Mouse (Mus musculus) liver, embryonic 11.5 days (tissue): ENCODE measurements at regions not wholly inside any gene's neighbourhood (a gene's known extent, or its start where the extent isn't known, plus 50 kb on each side); places are given as distances from the start of the nearest gene placed in this dataset.

Source experiments
- ATAC-seq: fragments of 200-750 bp; cut with Nextera tagmentation; replicated peaks from 2 replicates; pipeline ENCODE4 v1.8.0; 2017; ENCODE audit warnings: moderate number of reproducible peaks, mild to moderate bottlenecking, moderate TSS enrichment, moderate library complexity; ENCODE audit not compliant: low FRiP score
- DNase-seq: peaks from one replicate; pipeline ENCODE4 v3.0.0-alpha.2; 2017; ENCODE audit warnings: low spot score
- H3K27ac ChIP-seq: fragments of 300-500 bp; sonication (generic); 2 replicates; pipeline ENCODE4 v1.5.1; 2014; ENCODE audit warnings: mild to moderate bottlenecking, low read depth, low read length, control low read depth
- H3K27me3 ChIP-seq: fragments of 300-500 bp; sonication (generic); replicated peaks from 2 replicates; pipeline ENCODE4 v1.6.1; 2014; ENCODE audit warnings: low read length, mixed read lengths; ENCODE audit not compliant: control insufficient read depth, insufficient read depth
- H3K36me3 ChIP-seq: fragments of 300-500 bp; sonication (generic); 2 replicates; pipeline ENCODE4 v1.6.1; 2014; ENCODE audit warnings: mild to moderate bottlenecking, low read length, moderate library complexity, mixed read lengths; ENCODE audit not compliant: control insufficient read depth, insufficient read depth
- H3K4me1 ChIP-seq: fragments of 300-500 bp; sonication (generic); replicated peaks from 2 replicates; pipeline ENCODE4 v1.6.1; 2014; ENCODE audit warnings: low read length, mixed read lengths; ENCODE audit not compliant: control insufficient read depth, insufficient read depth
- H3K4me2 ChIP-seq: fragments of 300-500 bp; sonication (generic); 2 replicates; pipeline ENCODE4 v1.6.1; 2014; ENCODE audit warnings: mild to moderate bottlenecking, control low read depth, moderate library complexity
- H3K4me3 ChIP-seq: fragments of 300-500 bp; sonication (generic); 2 replicates; pipeline ENCODE4 v1.5.1; 2014; ENCODE audit warnings: low read depth, low read length, control low read depth
- H3K9ac ChIP-seq: fragments of 300-500 bp; sonication (generic); 2 replicates; pipeline ENCODE4 v1.6.1; 2014; ENCODE audit warnings: low read depth, low read length, control low read depth
- H3K9me3 ChIP-seq: fragments of 300-500 bp; sonication (generic); 2 replicates; pipeline ENCODE4 v1.6.1; 2016; ENCODE audit warnings: low read length, inconsistent platforms, mixed read lengths; ENCODE audit not compliant: control insufficient read depth
- WGBS: fragments of 180-500 bp; shearing (Covaris S2); extraction: QIAGEN DNeasy Blood & Tissue Kit; methylation state at CpG from one replicate; pipeline ENCODE4 v1.1.7; 2014; 5-methylcytosine and 5-hydroxymethylcytosine counted together

DNA sequence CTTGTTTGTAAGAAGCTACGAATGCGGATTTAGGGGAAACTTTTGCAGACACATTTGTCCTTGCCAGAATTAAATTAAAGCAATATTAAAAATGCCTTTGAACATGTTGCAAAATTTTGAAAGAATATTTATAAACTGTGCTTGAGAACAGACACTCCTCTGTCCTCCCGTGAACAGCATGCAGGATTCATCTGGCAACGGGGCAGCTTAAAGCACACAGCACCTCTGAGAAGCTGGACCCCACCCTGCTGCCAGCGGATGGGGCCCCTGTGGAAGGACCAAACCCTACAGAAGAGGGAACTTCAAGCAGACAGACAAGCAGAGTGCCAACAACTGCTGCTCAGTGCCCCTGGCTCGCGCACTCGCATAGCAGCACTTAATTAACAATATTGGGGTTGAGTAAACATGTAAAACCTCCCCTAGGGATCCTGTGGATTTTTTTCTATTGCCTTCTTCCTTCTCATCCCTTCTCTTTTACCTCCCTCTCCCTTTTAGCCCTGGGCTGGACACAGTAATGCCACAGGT, 226.6 kb downstream of the Irx1 start:
- no peaks in the 10 kb centered on the region for H3K36me3 ChIP-seq
- H3K9ac ChIP-seq: no peak overlapping the region
- 77% methylated on average over 8 of the region's 8 CpGs for WGBS
- no peak overlapping the region for H3K4me3 ChIP-seq
- ATAC-seq (no peak), DNase-seq (no peak)
- H3K9me3 ChIP-seq: no peaks in the 10 kb centered on the region
- H3K4me2 ChIP-seq: no peak overlapping the region
- H3K4me1 ChIP-seq: no peaks in the 10 kb centered on the region
- no peaks in the 10 kb centered on the region for H3K27me3 ChIP-seq
- no peak overlapping the region for H3K27ac ChIP-seq

DNA sequence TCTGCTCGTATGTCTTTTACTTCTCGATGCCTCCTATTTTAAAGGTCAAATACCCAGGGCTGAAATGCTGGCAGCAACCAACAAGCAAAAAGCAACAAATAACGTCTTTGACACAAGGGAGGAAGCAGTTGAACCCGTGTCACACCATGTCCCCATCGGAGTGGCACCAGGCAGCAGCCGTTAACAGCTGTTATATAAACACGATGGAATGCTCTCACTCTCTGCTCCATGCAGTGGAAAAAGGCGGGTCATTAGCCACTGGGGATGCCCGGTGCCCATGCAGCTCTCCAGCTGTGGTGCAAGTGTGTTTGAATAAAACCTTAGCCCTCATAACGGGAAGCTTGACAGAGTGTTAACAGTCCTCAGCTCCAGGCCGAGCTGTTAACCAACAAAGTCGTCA, 229.3 kb downstream of the Irx1 start:
- Histone ChIP-seq H3K27me3 (no peaks in the 10 kb centered on the region), H3K9me3 (no peaks in the 10 kb centered on the region), H3K27ac (no peak overlapping the region), H3K4me1 (no peaks in the 10 kb centered on the region), H3K4me2 (no peak overlapping the region), H3K4me3 (no peak overlapping the region), H3K9ac (no peak overlapping the region), H3K36me3 (no peaks in the 10 kb centered on the region)
- ATAC-seq (no peak), DNase-seq (no peak)
- WGBS: 54% methylated on average over 12 of the region's 12 CpGs

DNA sequence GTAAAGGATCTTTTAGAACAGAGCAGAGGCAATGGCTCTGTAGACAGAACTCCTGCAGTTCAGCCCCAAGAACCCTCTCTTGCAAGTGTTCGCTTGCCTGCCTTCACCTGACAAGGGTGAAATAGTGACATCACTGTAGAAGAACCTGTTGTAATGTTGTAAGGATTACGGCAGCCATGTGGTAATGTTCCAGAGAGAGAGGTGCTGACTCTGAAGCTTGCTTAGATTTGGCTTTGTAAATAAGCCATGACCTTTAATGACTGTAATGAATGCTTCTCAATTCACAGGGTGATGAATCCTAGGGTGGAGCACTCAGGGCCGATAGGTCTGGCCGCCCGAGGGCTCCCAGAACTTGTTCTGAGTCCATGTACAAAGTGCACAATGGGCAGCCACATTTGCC, 230.2 kb downstream of the Irx1 start:
- ATAC-seq (no peak), DNase-seq (no peak)
- Histone ChIP-seq H3K4me1 (no peaks in the 10 kb centered on the region), H3K9ac (no peak overlapping the region), H3K4me3 (no peak overlapping the region), H3K27ac (no peak overlapping the region), H3K36me3 (no peaks in the 10 kb centered on the region), H3K9me3 (no peaks in the 10 kb centered on the region), H3K27me3 (no peaks in the 10 kb centered on the region), H3K4me2 (no peak overlapping the region)
- WGBS: 87% methylated on average over 5 of the region's 5 CpGs

DNA sequence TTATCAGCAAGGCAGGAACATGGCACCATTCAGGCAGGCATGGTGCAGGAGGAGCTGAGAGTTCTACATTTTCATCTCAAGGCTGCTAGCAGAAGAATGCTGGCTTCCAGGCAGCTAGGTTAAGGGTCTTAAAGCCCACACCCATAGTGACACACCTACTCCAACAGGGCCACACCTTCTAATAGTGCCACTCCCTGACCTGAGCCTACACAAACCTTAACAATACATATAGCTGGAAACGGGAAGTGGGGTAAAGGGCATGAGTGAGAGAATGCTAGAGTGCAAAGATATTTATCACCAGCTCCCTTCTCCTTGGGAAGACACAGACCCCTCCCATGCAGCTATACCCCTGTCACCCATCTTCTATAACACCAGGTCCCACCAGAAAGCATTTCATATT, 230.6 kb downstream of the Irx1 start:
- ATAC-seq (no peak), DNase-seq (no peak)
- no peaks in the 10 kb centered on the region for H3K9me3 ChIP-seq
- H3K4me3 ChIP-seq: no peak overlapping the region
- no peak overlapping the region for H3K4me2 ChIP-seq
- no peaks in the 10 kb centered on the region for H3K36me3 ChIP-seq
- no peak overlapping the region for H3K9ac ChIP-seq
- H3K27me3 ChIP-seq: no peaks in the 10 kb centered on the region
- WGBS: 65% methylated on average over 1 of the region's 1 CpGs
- H3K27ac ChIP-seq: no peak overlapping the region
- H3K4me1 ChIP-seq: no peaks in the 10 kb centered on the region

DNA sequence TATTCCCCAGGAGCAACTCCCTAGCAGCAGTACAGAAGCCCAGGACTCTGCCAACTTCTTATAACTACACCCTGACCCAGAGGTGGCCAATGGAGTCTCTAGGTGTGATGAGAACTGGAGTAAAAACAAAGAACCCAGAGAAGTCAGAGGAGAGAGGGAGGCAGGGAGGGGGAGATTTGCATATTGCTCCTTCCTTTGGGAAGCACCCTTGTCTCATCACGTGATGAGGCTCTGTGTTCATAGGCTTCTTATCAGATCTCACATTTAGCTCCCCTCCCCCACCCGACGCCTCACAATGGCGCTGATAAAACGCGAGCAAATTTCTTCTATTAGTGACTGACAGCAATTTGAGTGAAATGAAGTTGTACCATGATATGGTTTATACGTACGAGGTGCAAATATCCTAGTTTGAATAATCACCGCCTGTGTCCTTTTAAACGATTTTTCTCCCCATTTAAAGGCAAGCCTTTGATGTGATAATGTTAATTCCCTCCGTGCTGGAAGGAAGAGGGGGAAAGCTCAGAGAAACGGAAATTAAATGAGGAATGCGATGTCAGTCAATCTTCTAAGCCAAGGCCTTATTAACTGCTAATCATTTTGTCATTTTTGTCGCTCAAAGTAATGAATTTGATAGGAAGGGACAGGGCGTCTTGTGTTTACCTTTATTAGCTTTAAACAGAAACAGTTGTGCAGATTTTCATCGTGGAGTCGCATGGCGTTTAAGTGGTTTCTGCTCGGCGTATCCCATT, 273.3 kb downstream of the Irx1 start:
- H3K4me3 ChIP-seq: no peak overlapping the region
- DNase-seq (no peak), ATAC-seq (no peak)
- no peak overlapping the region for H3K9ac ChIP-seq
- H3K27ac ChIP-seq: no peak overlapping the region
- no peaks in the 10 kb centered on the region for H3K9me3 ChIP-seq
- H3K4me1 ChIP-seq: no peaks in the 10 kb centered on the region
- H3K4me2 ChIP-seq: no peak overlapping the region
- WGBS: 26% methylated on average over 20 of the region's 20 CpGs
- H3K27me3 ChIP-seq: no peaks in the 10 kb centered on the region
- no peaks in the 10 kb centered on the region for H3K36me3 ChIP-seq

DNA sequence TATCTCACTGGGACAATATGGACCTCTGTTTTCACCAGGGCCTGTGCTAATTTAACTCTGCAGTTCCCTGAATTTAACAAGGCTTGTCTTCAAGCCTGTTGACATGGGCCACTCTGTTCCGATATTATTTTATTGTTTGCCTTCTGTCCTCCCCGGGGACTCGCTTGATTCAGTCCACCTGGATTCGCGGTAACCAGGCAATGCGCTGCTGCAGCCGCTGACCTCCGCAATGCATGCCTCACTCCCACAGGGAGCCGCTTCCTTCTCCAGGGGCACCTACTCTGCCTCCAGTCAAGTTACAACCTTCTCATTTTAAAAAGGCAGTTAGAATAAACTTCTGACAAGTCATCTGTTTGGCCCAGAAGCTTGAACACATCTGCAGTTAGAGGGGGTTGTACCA, 274.3 kb downstream of the Irx1 start:
- 70% methylated on average over 9 of the region's 9 CpGs for WGBS
- Histone ChIP-seq H3K4me3 (no peak overlapping the region), H3K9ac (no peak overlapping the region), H3K9me3 (no peaks in the 10 kb centered on the region), H3K4me1 (no peaks in the 10 kb centered on the region), H3K36me3 (no peaks in the 10 kb centered on the region), H3K4me2 (no peak overlapping the region), H3K27me3 (no peaks in the 10 kb centered on the region), H3K27ac (no peak overlapping the region)
- no peak for ATAC-seq
- DNase-seq: no peak

DNA sequence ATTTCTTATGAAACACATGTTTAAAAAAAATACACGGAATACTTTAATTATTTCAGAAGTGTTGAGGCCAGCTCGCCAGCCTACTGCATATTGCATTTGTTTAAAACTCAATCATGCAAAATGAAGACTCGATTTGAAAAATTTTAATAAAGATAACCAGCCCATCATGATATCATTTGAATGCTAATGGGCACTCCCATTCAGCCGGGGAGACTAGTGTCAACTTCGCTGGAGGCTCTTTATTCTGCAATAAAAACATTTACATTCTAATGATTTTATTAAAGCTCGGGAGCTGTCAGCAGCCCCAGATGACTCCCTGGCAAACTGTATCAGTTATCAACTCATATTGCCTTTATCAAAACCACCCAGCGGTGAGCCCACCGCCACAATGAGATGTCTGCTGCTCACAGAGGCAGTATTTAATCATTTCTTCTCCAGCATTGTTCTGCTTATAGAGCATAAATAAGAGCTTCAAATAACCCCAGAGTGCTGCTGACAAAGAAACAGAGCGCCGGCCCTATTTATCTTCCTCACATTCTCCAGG, 287.4 kb downstream of the Irx1 start:
- no peak overlapping the region for H3K27ac ChIP-seq
- no peaks in the 10 kb centered on the region for H3K9me3 ChIP-seq
- DNase-seq (no peak), ATAC-seq (no peak)
- H3K36me3 ChIP-seq: no peaks in the 10 kb centered on the region
- H3K9ac ChIP-seq: no peak overlapping the region
- H3K4me3 ChIP-seq: no peak overlapping the region
- H3K4me2 ChIP-seq: no peak overlapping the region
- WGBS: 74% methylated on average over 10 of the region's 10 CpGs
- H3K4me1 ChIP-seq: no peaks in the 10 kb centered on the region
- H3K27me3 ChIP-seq: no peaks in the 10 kb centered on the region

DNA sequence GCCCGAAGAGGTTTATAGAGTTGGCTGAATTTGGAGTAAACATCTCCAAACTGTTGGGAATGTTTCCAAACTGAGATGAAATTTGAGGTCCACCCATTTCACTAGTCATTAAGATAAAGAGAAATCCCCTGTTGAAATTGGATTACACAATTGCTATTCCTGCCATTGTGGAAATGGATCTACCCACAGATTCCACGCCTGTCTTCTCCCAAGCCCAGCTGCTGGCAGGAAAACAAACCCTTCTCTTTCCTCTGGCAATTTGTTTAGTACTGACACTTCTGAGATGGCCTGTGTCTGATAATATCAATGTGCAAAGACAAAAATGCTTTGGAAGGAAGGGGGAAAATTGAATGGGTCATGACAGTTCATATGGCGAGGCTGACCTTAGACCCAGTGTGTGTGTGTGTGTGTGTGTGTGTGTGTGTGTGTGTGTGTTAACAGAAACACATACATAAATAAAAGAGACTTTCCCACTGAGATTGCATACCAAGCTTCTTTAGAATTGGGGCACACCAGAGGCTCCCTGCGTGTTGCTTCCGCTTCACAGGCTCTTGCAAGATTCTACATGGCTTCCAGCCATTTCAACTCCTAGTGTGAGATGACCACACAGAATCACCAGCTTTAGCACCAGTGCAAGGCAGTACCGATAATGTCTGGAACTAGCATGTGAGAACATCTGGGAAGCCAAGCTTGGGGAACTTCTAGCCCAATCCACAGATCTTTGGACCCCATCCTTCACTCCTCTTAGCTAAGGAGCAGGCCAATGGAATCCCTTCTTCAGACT, 293.4 kb downstream of the Irx1 start:
- no peak for DNase-seq
- Histone ChIP-seq H3K36me3 (no peaks in the 10 kb centered on the region), H3K9me3 (no peaks in the 10 kb centered on the region), H3K4me2 (no peak overlapping the region), H3K4me3 (no peak overlapping the region), H3K4me1 (no peaks in the 10 kb centered on the region), H3K27me3 (no peaks in the 10 kb centered on the region), H3K27ac (no peak overlapping the region), H3K9ac (no peak overlapping the region)
- 84% methylated on average over 6 of the region's 6 CpGs for WGBS
- no peak for ATAC-seq
